Mouse (Mus musculus): ENCODE measurements around the gene Armc5. TPM values are rescaled to one million over a fixed set of nuclear protein-coding genes. Genes with fewer than 3 reads are reported as not detected.

Gene Armc5
- polyA plus RNA-seq, 1 experiment from 2014 or later: 17.3 TPM

GRCm38 (mm10) chr7:128284047-128284446 lies 46.9 kb downstream of the Armc5 start:
- in situ Hi-C loops (cut with MboI; ENCODE audit: low pct_unique_long_range_greater_than_20kb): no loop called here
- ChIA-PET CTCF (no interaction called here), POLR2A (no interaction called here)
- no peak for DNase-seq (ENCODE audit: low read depth, low spot score)
- ATAC-seq: no peak
- no peaks in the 10 kb centered on the region for H3K27me3 ChIP-seq
- TF ChIP-seq CTCF (IDR thresholded peaks at IDR 0.05): no peak

GRCm38 (mm10) chr7:128285060-128285459 lies 47.9 kb downstream of the Armc5 start:
- DNase-seq (ENCODE audit: low read depth, low spot score) (no peak), ATAC-seq (no peak)
- in situ Hi-C loops (cut with MboI; ENCODE audit: low pct_unique_long_range_greater_than_20kb): no loop called here
- H3K27me3 ChIP-seq: no peaks in the 10 kb centered on the region
- ChIA-PET CTCF (no interaction called here), POLR2A (no interaction called here)
- TF ChIP-seq CTCF (IDR thresholded peaks at IDR 0.05): no peak

DNA sequence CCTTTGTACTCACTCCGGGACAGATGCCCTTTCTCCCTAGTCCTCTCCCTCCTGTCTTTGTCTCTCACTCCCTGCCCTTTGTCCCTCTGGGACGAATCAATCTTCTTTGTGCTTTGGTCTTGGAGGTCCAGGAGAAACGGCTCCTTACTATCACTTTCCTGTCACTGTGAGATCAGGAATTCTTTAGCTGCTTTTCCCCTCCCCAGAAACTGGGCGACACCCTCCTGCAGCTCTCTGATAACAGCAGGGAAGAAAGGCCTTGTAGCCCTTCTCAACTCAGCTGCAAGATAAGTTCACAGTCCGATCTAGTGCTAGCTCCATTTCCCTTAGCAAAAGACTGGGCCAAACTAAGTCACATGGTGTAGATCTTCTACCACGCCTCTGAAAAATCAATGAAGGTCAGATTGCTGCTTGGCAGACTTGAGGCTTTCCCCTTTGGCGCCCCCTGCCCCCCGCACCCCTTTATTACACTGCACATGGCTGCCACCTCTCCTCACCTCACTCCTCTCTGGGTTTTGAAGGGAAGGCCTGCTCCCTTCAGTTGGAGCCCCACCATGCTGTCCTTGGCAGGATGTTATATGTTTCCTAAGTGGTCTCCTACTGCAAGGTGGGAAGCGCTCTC lies 51.9 kb downstream of the Armc5 start:
- no peak for TF ChIP-seq CTCF (IDR thresholded peaks at IDR 0.05)
- CTCF ChIA-PET: interaction anchor here (0.7 to 1.2 kb wide), 4 partner anchors 14 to 75 kb away, joined by 3 to 4 read pairs (median 3); partner anchors contain the start of genes Armc5 and Tgfb1i1
- in situ Hi-C loops (cut with MboI; ENCODE audit: low pct_unique_long_range_greater_than_20kb): no loop called here
- ATAC-seq (no peak), DNase-seq (ENCODE audit: low read depth, low spot score) (no peak)
- no peaks in the 10 kb centered on the region for H3K27me3 ChIP-seq
- POLR2A ChIA-PET: interaction anchor here (1.4 kb wide), 1 partner anchor 9 kb away, joined by 8 read pairs; the partner anchor contains the start of gene BC017158

Other genes starting within 250 kb of the Armc5 start
- gene Pycard, start 243.5 kb upstream of the Armc5 start, polyA plus RNA-seq (2021): 0.10 TPM
- 0.17 TPM for gene Trim72, start 233.4 kb upstream of the Armc5 start, polyA plus RNA-seq (2021)
- not detected for gene Itgam, start 174.7 kb upstream of the Armc5 start, polyA plus RNA-seq (2021)
- gene Gm49368, start 174.7 kb upstream of the Armc5 start, polyA plus RNA-seq (2021): not detected
- gene Itgax, start 107.8 kb upstream of the Armc5 start, polyA plus RNA-seq (2021): 0.01 TPM
- not detected for gene Itgad, start 83.0 kb upstream of the Armc5 start, polyA plus RNA-seq (2021)
- 0.30 TPM for gene Cox6a2, start 31.0 kb upstream of the Armc5 start, polyA plus RNA-seq (2021)
- gene 9130023H24Rik, start 689 bp downstream of the Armc5 start, polyA plus RNA-seq (2021): 5.4 TPM
- 98.6 TPM for gene Tgfb1i1, start 9.5 kb downstream of the Armc5 start, polyA plus RNA-seq (2021)
- gene Slc5a2, start 28.3 kb downstream of the Armc5 start, polyA plus RNA-seq (2021): 0.27 TPM
- gene BC017158, start 60.8 kb downstream of the Armc5 start, polyA plus RNA-seq (2021): 25.3 TPM
- 111 TPM for gene Rgs10, start 181.4 kb downstream of the Armc5 start, polyA plus RNA-seq (2021)
- 82.0 TPM for gene Tial1, start 224.4 kb downstream of the Armc5 start, polyA plus RNA-seq (2021)